Mouse (Mus musculus) thymus, adult 2 months (tissue): ENCODE results near the gene Cped1. TPM values are rescaled to one million over a fixed set of nuclear protein-coding genes. Genes with fewer than 3 reads are reported as not detected.

Experiments used
- DNase-seq: peaks from one replicate; pipeline ENCODE4 v3.0.0; 2021
- H3K27ac ChIP-seq: fragments of 200-500 bp; 2 replicates; pipeline ENCODE4 v1.5.1; 2012; ENCODE audit warnings: low read length, control low read depth; ENCODE audit not compliant: control insufficient read depth, insufficient read depth
- H3K27me3 ChIP-seq: fragments of 200-500 bp; 2 replicates; pipeline ENCODE4 v1.6.1; 2012; ENCODE audit warnings: mild to moderate bottlenecking, low read length, moderate library complexity, mixed read lengths; ENCODE audit not compliant: control insufficient read depth, insufficient read depth
- H3K36me3 ChIP-seq: fragments of 200-500 bp; 2 replicates; pipeline ENCODE4 v1.6.1; 2012; ENCODE audit warnings: mild to moderate bottlenecking, low read length, moderate library complexity; ENCODE audit not compliant: control insufficient read depth, insufficient read depth
- H3K4me1 ChIP-seq: fragments of 200-500 bp; replicated peaks from 2 replicates; pipeline ENCODE4 v1.6.1; 2012; ENCODE audit warnings: low read length; ENCODE audit not compliant: control insufficient read depth, insufficient read depth
- H3K4me3 ChIP-seq: fragments of 200-500 bp; 2 replicates; pipeline ENCODE4 v1.5.1; 2012; ENCODE audit warnings: mild to moderate bottlenecking, low read length, control low read depth, moderate library complexity; ENCODE audit not compliant: control insufficient read depth, insufficient read depth
- CTCF ChIP-seq: fragments of 200-500 bp; IDR thresholded peaks from 2 replicates; pipeline ENCODE4 v1.5.1; 2012; ENCODE audit warnings: mild to moderate bottlenecking, control low read depth, low read length, moderate library complexity, borderline replicate concordance; ENCODE audit not compliant: control insufficient read depth, poor library complexity, insufficient read depth; ENCODE audit errors: extremely low read depth
- POLR2A ChIP-seq: fragments of 200-500 bp; IDR thresholded peaks from 2 replicates; pipeline ENCODE4 v1.6.1; 2012; ENCODE audit warnings: mild to moderate bottlenecking, low read length, control low read depth, moderate library complexity; ENCODE audit not compliant: control insufficient read depth, poor library complexity, insufficient read depth; ENCODE audit errors: extremely low read depth
- WGBS: fragments of 180-500 bp; shearing (Covaris S2); methylation state at CpG from one replicate; pipeline ENCODE4 v1.1.7; 2018; 5-methylcytosine and 5-hydroxymethylcytosine counted together
- polyA plus RNA-seq: library from polyadenylated mRNA; depleted of rRNA; stranded (reverse); fragments of >200 nt; gene quantifications from 2 replicates; pipeline ENCODE4 v1.2.3, GENCODE M21; 2012; rRNA removed

Gene Cped1
- polyA plus RNA-seq, 1 experiment, result 1.7 TPM

GRCm38 (mm10) chr6:22289461-22290021 is 303.8 kb downstream of the Cped1 start:
- no peak overlapping the region for H3K4me3 ChIP-seq
- 11% methylated on average over 21 of the region's 21 CpGs for WGBS
- no peak overlapping the region for H3K27ac ChIP-seq
- H3K27me3 ChIP-seq, result no peaks in the 10 kb centered on the region; the same call in 1 of the 2 replicates
- no peaks in the 10 kb centered on the region for H3K4me1 ChIP-seq
- no peaks in the 10 kb centered on the region for H3K36me3 ChIP-seq
- TF ChIP-seq CTCF (no peak), POLR2A (no peak)
- no peak for DNase-seq

GRCm38 (mm10) chr6:22290790-22291189 is 305.1 kb downstream of the Cped1 start:
- H3K27ac ChIP-seq, result no peak overlapping the region
- no peaks in the 10 kb centered on the region; the same call in 1 of the 2 replicates for H3K27me3 ChIP-seq
- whole genome bisulfite sequencing, result 91% methylated on average over 8 of the region's 8 CpGs
- H3K36me3 ChIP-seq, result no peaks in the 10 kb centered on the region
- no peak overlapping the region for H3K4me3 ChIP-seq
- DNase-seq, result no peak
- no peaks in the 10 kb centered on the region for H3K4me1 ChIP-seq
- no peak for TF ChIP-seq CTCF
- TF ChIP-seq POLR2A, result no peak

GRCm38 (mm10) chr6:22292056-22292455 is 306.3 kb downstream of the Cped1 start:
- DNase-seq, result no peak
- TF ChIP-seq POLR2A (no peak), CTCF (no peak)
- Histone ChIP-seq H3K27me3 (no peaks in the 10 kb centered on the region; the same call in 1 of the 2 replicates), H3K4me1 (no peaks in the 10 kb centered on the region), H3K36me3 (no peaks in the 10 kb centered on the region), H3K27ac (no peak overlapping the region), H3K4me3 (no peak overlapping the region)
- 58% methylated on average over 4 of the region's 4 CpGs for WGBS

- Histone ChIP-seq H3K27me3 (no peaks in the 10 kb centered on the region; the same call in 1 of the 2 replicates), H3K27ac (no peak overlapping the region), H3K4me1 (no peaks in the 10 kb centered on the region), H3K36me3 (no peaks in the 10 kb centered on the region), H3K4me3 (no peak overlapping the region)
- no peak for DNase-seq
- TF ChIP-seq CTCF (no peak), POLR2A (no peak)
- WGBS, result 71% methylated on average over 3 of the region's 3 CpGs
Observed at GRCm38 (mm10) chr6:22293922-22294321, 308.2 kb downstream of the Cped1 start.

- H3K27me3 ChIP-seq, result no peaks in the 10 kb centered on the region
- H3K36me3 ChIP-seq, result no peaks in the 10 kb centered on the region
- DNase-seq, result no peak
- H3K27ac ChIP-seq, result no peak overlapping the region
- WGBS, result 93% methylated on average over 6 of the region's 6 CpGs
- H3K4me3 ChIP-seq, result no peak overlapping the region
- H3K4me1 ChIP-seq, result no peaks in the 10 kb centered on the region
- TF ChIP-seq POLR2A (no peak), CTCF (no peak)
Observed at GRCm38 (mm10) chr6:22297028-22297427, 311.3 kb downstream of the Cped1 start.

GRCm38 (mm10) chr6:22298059-22298458 is 312.3 kb downstream of the Cped1 start:
- H3K4me1 ChIP-seq, result no peaks in the 10 kb centered on the region
- no peak overlapping the region for H3K4me3 ChIP-seq
- no peaks in the 10 kb centered on the region for H3K27me3 ChIP-seq
- TF ChIP-seq CTCF (no peak), POLR2A (no peak)
- no peak for DNase-seq
- no peaks in the 10 kb centered on the region for H3K36me3 ChIP-seq
- no peak overlapping the region for H3K27ac ChIP-seq
- WGBS, result 85% methylated on average over 14 of the region's 14 CpGs

Other genes with a start within 250 kb of the Cped1 start
- 2.0 and 3.0 TPM in 2 replicates for gene Tspan12, start 133.4 kb upstream of the Cped1 start, polyA plus RNA-seq
- gene Ing3, start 36.3 kb upstream of the Cped1 start, polyA plus RNA-seq, result 15.9 and 16.8 TPM in 2 replicates